Mouse (Mus musculus) lung, adult 2 months (tissue): ENCODE data around the gene Nbas. TPM values are rescaled to one million over a fixed set of nuclear protein-coding genes. Genes with fewer than 3 reads are reported as not detected.

ENCODE experiments used
- DNase-seq: peaks from one replicate; pipeline ENCODE4 v3.0.0; 2022
- H3K4me1 ChIP-seq: fragments of 200-500 bp; 2 replicates; pipeline ENCODE4 v1.6.1; 2011; ENCODE audit warnings: low read length; ENCODE audit not compliant: control insufficient read depth, insufficient read depth
- H3K4me3 ChIP-seq: fragments of 200-500 bp; replicated peaks from 2 replicates; pipeline ENCODE3; 2011; ENCODE audit warnings: low read depth, mild to moderate bottlenecking, control low read depth, low read length; ENCODE audit errors: extremely low read depth
- CTCF ChIP-seq: fragments of 200-500 bp; IDR thresholded peaks from 2 replicates; pipeline ENCODE4 v1.5.1; 2011; ENCODE audit warnings: mild to moderate bottlenecking, low read length, control low read depth; ENCODE audit not compliant: insufficient read depth
- POLR2A ChIP-seq: fragments of 200-500 bp; IDR thresholded peaks from 2 replicates; pipeline ENCODE4 v1.6.1; 2011; ENCODE audit warnings: low read depth, mild to moderate bottlenecking, control low read depth, low read length, borderline replicate concordance; ENCODE audit errors: extremely low read depth
- WGBS: fragments of 180-500 bp; shearing (Covaris S2); methylation state at CpG from one replicate; pipeline ENCODE4 v1.1.7; 2018; 5-methylcytosine and 5-hydroxymethylcytosine counted together
- polyA plus RNA-seq: library from polyadenylated mRNA; depleted of rRNA; stranded (reverse); fragments of >200 nt; gene quantifications from 2 replicates; pipeline ENCODE4 v1.2.3, GENCODE M21; 2012

Gene Nbas
- polyA plus RNA-seq, 1 experiment, result 16.4 TPM

DNA sequence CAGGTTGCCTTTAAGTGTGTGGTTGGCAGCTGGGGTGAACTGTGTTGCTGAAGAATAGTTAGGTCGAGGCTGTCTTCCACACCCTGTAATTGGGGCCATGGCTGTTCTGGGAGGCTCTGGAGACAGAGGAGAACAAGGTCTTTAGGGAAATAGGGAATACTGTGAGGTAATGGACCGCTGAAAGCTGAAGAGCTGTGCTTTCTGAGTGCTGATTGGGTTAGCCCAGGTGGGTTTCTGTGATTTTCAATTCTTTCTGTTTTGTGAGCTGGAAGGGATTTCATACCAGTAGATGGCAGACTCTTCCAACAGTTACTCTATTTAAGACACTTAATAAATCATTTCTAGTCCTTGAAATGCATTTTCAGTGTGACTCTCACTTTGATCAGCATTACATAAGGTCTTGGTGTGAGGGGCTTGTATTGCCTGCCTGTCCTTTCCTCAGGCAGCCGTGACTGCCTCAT, 24.5 kb downstream of the Nbas start:
- Histone ChIP-seq H3K4me3 (no peak overlapping the region), H3K4me1 (no peaks in the 10 kb centered on the region)
- no peak for TF ChIP-seq CTCF
- no peak for TF ChIP-seq POLR2A
- DNase-seq, result no peak
- WGBS, result 57% methylated on average over 3 of the region's 3 CpGs

DNA sequence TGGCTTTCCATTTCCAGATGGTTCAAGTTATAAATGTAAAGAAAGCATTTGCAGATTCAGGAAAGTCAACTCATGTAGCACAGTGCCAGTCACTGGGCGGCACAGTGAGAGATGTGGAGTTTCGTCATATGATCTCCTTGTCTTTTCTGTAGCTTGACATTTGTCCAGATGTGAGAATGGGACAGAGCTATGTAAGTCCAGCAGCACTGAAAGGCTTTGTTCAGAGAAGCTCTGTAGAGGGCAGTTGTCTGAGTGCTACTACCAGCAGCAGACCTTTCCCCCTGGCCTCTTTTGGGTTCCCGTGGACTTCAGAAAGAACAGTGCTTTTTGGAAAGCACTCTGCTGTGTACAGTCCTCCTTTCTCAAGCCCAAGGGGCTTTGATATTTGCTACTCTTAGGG, 34.1 kb downstream of the Nbas start:
- DNase-seq, result no peak
- Histone ChIP-seq H3K4me3 (no peak overlapping the region), H3K4me1 (no peaks in the 10 kb centered on the region)
- WGBS, result 91% methylated on average over 3 of the region's 3 CpGs
- no peak for TF ChIP-seq CTCF
- TF ChIP-seq POLR2A, result no peak

DNA sequence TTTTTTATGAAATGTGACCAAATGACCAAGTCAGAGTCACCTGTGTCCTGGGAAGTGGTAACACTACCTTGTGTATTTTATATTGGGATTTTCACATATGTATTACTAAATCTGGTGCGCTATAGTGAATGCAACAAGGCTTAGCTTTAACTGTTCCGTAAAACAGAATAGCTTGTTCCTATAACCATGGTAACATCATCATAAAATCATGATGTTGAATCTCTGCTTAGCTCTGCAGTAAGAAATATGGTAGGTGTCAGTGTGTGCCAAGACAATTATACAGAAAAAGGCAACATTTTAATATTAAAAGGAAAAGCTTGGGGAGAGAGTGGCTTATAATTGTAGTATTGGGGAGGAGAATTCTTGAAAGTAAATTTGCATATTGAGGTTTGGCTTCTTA, 45.0 kb downstream of the Nbas start:
- H3K4me1 ChIP-seq, result no peaks in the 10 kb centered on the region
- WGBS, result 98% methylated on average over 2 of the region's 2 CpGs
- DNase-seq, result no peak
- TF ChIP-seq POLR2A (no peak), CTCF (no peak)
- no peak overlapping the region for H3K4me3 ChIP-seq

DNA sequence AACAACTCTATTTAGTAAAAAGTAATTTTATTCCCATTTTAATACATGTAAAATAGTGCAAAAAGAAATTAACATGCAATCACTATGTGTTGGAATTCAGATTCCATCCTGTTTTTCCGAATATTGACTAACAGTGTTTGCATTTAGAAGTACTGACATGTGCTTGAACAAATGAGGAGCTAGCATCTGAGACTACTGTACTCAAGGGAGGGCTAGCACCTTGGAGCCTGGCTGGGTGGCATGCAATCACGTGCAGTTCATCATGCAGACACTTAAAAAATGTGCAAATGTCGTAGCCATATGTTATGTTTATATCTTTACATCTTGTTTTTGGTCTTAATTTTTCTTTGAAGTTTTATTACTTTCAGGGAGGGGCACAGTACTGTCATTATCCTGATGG, 45.5 kb downstream of the Nbas start:
- H3K4me3 ChIP-seq, result no peak overlapping the region
- H3K4me1 ChIP-seq, result no peaks in the 10 kb centered on the region
- no peak for DNase-seq
- 82% methylated on average over 3 of the region's 3 CpGs for WGBS
- TF ChIP-seq POLR2A (no peak), CTCF (no peak)

DNA sequence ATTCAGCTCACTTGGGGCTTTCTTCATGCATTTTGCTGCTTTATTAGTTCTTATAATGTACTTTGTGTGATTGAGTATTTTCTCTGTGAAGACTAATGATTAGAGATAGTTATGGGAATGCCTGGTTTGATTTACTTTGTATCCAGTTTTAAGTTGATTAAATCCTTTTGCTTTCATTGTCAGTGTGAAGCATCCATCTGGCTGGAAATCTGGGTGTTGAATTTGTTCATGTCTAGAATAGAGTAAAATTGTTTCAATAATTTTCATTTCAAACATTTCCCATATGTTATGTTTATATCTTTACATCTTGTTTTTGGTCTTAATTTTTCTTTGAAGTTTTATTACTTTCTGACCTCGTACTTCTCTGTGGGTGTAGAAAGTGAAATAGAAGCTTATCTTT, 46.1 kb downstream of the Nbas start:
- H3K4me1 ChIP-seq, result no peaks in the 10 kb centered on the region
- TF ChIP-seq CTCF (no peak), POLR2A (no peak)
- 86% methylated on average over 1 of the region's 1 CpGs for WGBS
- DNase-seq, result no peak
- no peak overlapping the region for H3K4me3 ChIP-seq

DNA sequence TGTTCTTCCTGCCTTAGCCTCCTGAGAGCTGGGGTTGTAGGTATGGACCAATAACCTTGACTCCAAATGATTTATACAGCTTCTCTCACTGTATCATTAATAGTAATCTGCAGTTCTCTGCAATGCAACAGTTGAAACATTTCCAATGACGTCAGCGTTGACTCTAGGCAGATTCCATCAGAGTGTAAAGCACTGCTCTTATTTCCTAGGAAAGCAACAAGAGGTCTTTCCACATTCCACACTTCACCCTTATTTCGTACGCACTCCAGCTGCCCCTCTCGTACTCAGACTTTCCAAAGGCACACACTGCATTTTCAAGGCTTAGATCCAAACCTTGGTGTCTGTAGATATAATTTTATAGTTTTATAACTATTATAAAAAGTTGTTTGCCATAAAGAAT, 73.6 kb downstream of the Nbas start:
- Histone ChIP-seq H3K4me1 (no peaks in the 10 kb centered on the region), H3K4me3 (no peak overlapping the region)
- 60% methylated on average over 5 of the region's 5 CpGs for WGBS
- no peak for DNase-seq
- no peak for TF ChIP-seq CTCF
- no peak for TF ChIP-seq POLR2A

DNA sequence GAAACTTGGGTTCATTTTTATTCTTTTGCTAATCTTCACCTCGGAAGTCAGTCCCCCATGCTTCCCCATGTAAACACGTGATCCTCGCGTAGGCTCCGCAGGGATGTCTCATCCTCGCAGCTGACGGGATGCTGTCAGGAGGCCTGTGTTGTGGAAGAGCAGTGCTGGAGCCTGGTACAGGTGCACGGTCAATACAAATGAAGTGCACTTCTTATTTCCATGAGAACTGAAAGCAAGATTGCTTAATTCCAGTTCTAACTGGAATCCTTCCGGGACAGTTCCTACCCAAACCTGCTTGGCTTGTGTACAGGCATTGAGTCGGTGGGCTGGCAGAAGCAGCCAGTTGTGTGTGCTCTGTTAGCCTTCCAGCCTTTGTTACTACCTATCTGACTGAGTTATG, 87.3 kb downstream of the Nbas start:
- Histone ChIP-seq H3K4me3 (no peak overlapping the region), H3K4me1 (peaks cover 5% of the 10 kb centered on the region)
- no peak for TF ChIP-seq POLR2A
- TF ChIP-seq CTCF, result no peak
- DNase-seq, result no peak
- 83% methylated on average over 10 of the region's 10 CpGs for WGBS

DNA sequence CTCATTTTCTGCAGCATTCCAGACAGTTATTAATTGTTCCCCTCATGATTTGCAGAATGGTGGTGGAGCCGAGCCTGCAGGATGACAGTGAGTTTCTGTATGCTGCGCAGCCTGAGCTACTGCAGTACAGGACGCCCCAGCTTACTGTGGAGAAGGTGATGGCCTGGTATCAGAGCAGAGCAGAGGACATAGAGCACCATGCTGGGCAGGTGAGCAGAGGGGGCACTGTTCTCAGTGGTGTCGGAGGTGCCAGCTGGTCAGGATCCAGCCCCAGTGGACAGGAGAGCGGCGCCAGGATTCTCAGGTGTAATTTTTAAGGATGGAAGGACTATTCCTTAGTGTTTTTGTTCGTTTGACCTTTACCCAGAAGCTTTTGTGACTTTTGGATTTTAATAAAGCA, 87.8 kb downstream of the Nbas start:
- DNase-seq, result no peak
- TF ChIP-seq POLR2A, result no peak
- TF ChIP-seq CTCF, result no peak
- WGBS, result 89% methylated on average over 7 of the region's 7 CpGs

DNA sequence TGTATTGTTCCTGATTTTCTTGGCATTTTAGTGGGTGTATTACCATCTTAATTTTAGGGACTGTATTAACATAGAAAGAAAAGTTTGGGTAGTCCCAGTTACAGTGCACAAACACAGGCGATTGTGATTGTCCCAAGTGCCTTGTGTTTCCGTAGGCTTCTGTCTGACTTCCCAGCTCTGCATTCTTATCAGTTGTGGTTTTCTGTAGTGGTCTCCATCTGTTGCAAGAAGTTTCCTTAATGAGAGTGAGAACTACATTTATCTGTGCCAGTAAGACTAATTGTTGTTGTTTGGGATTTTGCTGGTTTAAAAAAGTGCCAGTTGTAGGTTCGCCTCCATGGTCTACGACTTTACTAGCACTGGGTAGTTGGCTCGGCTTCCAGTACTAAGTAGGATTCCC, 88.3 kb downstream of the Nbas start:
- WGBS, result 93% methylated on average over 5 of the region's 5 CpGs
- TF ChIP-seq POLR2A (no peak), CTCF (no peak)
- DNase-seq, result no peak
- peaks cover 5% of the 10 kb centered on the region for H3K4me1 ChIP-seq
- no peak overlapping the region for H3K4me3 ChIP-seq

More for the DNA sequence above, 87.8 kb downstream of the Nbas start:
- Histone ChIP-seq H3K4me3 (no peak overlapping the region), H3K4me1 (peaks cover 5% of the 10 kb centered on the region)

DNA sequence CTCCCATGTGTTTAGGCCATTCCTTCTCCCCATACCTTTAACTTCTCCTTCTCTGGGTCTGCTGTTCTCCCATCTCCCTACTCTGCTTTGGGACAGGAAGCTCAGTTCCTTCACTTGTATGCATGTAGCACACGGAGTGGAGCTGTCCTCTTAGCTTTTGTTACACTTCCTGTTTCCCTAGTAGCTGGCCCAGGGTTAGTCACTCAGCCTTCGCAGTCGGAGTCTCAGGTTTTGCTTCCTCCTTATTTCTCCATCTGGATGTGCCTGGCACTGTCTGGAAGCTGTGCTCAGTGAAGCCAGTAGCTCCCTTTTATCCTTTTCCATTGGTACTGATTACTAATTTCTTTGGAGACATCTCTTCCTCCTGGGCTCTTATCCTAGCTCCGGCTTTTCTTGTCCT, 89.9 kb downstream of the Nbas start:
- WGBS, result 42% methylated on average over 4 of the region's 4 CpGs
- no peak for DNase-seq

More for the DNA sequence above, 89.9 kb downstream of the Nbas start:
- TF ChIP-seq POLR2A, result no peak
- TF ChIP-seq CTCF, result no peak
- Histone ChIP-seq H3K4me3 (no peak overlapping the region), H3K4me1 (peaks cover 5% of the 10 kb centered on the region)
